Mouse (Mus musculus) embryonic facial prominence, embryonic 10.5 days (tissue): ENCODE measurements around the gene Bhmt2. TPM values are rescaled to one million over a fixed set of nuclear protein-coding genes. Genes with fewer than 3 reads are reported as not detected.

Source experiments
- polyA plus RNA-seq: library from polyadenylated mRNA; unstranded; fragments of >200 nt; fragmentation: Nextera tagmentation; extraction: Ambion mirVana; gene quantifications from 2 replicates; pipeline ENCODE4 v1.2.1, GENCODE M21; 2016

Bhmt2 gene
- polyA plus RNA-seq, 1 experiment from 2014 or later: 0.06 TPM

Other genes starting within 250 kb of the Bhmt2 start
- gene Jmy, start 174.5 kb downstream of the Bhmt2 start, polyA plus RNA-seq: 3.8 and 5.2 TPM in 2 replicates
- gene Bhmt, start 36.3 kb downstream of the Bhmt2 start, polyA plus RNA-seq: 0.21 TPM in 1 of 2 replicates, not detected in the other
- 0.05 and 0.06 TPM in 2 replicates for gene Dmgdh, start 131 bp upstream of the Bhmt2 start, polyA plus RNA-seq
- 4.3 and 5.4 TPM in 2 replicates for gene Arsb, start 97.3 kb upstream of the Bhmt2 start, polyA plus RNA-seq